Mouse (Mus musculus) testis, adult 2 months (tissue): ENCODE results near the gene Ugt1a2.

Experiments used
- CTCF ChIP-seq: fragments of 200-500 bp; IDR thresholded peaks from 2 replicates; pipeline ENCODE4 v1.5.1; 2012; ENCODE audit warnings: low read depth, mild to moderate bottlenecking, inconsistent platforms, low read length, moderate library complexity; ENCODE audit not compliant: control insufficient read depth, insufficient read depth, insufficient replicate concordance
- POLR2A ChIP-seq: fragments of 200-500 bp; IDR thresholded peaks from 2 replicates; pipeline ENCODE4 v1.6.1; 2012; ENCODE audit warnings: low read depth, mild to moderate bottlenecking, inconsistent platforms, low read length, moderate library complexity; ENCODE audit not compliant: control insufficient read depth

DNA sequence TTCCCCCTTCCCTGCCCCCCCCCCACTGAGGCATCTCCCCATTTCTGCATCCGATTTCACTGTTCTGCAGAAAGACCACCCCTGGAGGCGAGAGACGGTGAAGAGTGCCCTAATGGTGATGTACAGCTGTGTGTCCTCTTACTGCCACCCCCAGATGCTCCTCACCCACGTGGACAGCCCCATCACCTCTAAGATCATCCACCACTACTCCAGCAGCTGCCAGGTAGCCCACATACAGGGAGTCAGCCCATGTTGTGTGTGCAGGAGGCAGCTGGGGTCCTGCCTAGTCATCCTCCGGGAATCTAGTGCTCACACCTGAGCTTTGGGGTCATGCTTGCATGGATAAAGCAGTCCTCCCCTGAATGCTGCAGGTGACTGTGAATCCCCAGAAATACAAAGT lies 43.5 kb downstream of the Ugt1a2 start:
- TF ChIP-seq CTCF (no peak), POLR2A (no peak)
